Mouse (Mus musculus): Measurements from ENCODE around the gene Prox1. TPM values are rescaled to one million over a fixed set of nuclear protein-coding genes. Genes with fewer than 3 reads are reported as not detected.

Prox1 gene
- total RNA-seq, 2 experiments from 2014 or later: 7.9 to 8.3 TPM

DNA sequence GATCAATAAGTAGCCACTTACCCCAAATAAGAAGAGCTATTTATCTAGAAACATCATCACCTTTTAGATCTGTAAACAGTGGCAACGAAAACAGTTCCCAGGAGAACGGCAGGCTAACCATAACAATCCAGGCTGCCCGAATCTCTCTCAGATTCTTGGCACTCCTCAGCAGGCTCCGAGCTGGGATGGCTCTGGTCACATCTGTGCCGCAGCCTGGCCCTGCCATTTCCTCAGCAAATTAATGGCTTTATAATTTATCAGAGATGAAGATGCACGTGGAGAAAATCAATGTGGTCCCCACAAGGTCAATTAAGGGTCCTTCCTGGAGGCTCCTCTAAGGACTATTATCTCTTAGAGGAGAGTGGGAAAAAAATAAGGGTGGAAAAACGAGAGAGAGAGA lies 16.2 kb downstream of the Prox1 start:
- no peak for DNase-seq (ENCODE audit: extremely low spot score in 1 of 2, low spot score in 2 of 2)
- intact Hi-C loops (cut with DNase I): no loop called here

DNA sequence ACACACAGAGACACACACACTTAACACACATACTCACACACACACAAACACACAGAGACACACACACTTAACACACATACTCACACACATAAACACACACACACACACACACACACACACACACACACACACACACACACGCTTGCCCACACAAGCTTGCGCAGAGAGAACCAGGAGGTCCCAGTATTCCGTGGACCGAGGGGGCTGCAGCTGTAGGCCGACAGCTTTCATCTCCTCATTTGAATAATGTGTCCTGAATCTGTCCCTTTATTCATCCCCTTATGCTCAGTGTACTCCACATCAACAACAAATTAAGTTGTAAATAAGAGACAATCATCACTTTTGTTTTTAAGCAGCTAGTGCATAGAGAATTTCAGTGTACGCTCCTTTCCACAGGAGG lies 17.9 kb downstream of the Prox1 start:
- intact Hi-C loops (cut with DNase I): no loop called here
- DNase-seq (ENCODE audit: extremely low spot score in 1 of 2, low spot score in 2 of 2): no peak

DNA sequence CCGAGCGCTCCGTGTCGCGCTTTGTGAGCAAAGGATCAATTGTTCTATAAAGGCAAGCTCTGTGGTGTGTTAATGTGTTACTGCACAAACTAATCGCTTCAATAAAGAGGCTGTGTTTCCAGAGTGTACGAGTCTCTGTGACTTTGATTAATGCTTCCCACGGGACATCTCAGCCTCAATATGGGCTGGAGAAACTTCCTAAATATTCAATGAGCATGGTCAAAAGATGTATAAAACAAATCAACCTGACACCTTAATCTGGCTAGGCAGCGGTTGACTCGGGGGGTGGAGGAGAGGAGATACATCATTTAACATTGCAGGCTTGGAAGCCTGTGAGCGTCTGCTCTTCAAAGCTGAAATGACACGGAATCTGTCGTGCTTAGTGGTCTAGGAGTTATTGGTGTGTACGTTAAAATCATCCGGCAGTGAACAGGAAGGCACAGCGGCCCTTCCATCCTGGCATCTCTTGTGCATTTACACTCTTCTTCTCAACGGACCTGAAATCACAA lies 21.2 kb downstream of the Prox1 start:
- DNase-seq (ENCODE audit: extremely low spot score in 1 of 2, low spot score in 2 of 2): no peak
- intact Hi-C loops (cut with DNase I): no loop called here

DNA sequence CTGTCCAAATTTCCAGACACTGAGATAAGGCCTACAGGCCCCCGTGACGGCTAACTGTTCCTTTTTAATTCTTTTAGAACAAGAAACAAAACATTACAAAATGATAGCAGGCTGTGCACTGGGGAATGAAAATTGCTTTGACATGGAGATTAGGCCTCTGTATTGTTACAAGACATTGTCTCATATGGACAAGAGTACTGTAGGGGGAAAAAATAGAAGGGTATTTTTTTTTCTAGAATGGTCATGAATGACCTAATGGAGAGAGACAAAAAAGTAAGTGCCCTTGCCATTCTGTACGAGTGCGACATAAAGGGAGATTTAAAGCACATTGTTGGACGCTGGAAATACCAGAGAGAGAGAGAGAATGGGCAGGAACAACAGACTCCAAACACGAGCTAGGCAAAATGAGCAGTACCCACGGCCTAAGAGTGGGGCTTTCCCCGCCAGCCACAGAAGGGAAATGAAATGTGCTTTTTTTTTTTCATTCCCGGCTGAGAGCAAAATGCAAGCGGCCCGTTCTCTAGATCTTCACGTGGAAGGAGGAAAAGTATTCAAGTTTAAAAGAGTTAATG lies 21.8 kb downstream of the Prox1 start:
- intact Hi-C loops (cut with DNase I): no loop called here

DNA sequence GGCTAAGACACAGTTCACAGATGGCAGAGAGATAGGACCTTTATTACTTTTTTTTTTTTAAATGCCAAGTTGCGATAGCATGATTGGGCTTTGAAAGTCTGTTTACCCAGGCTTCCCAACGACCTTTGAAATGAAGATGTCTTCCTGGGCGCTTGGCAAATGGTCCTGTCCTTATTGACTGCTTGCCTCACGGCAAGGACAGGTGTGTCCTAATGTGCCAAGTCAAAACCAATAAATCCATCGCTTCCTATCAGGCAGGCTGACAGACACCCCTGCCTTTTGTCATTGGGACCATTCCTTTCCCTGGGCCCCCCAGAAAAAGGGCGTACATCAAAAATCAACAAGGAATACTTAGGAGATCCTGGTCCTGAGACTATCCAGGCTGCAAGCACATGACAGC lies 22.7 kb downstream of the Prox1 start:
- DNase-seq (ENCODE audit: extremely low spot score in 1 of 2, low spot score in 2 of 2): no peak
- intact Hi-C loops (cut with DNase I): no loop called here

More for the DNA sequence above, 21.8 kb downstream of the Prox1 start:
- DNase-seq (ENCODE audit: extremely low spot score in 1 of 2, low spot score in 2 of 2): no peak

DNA sequence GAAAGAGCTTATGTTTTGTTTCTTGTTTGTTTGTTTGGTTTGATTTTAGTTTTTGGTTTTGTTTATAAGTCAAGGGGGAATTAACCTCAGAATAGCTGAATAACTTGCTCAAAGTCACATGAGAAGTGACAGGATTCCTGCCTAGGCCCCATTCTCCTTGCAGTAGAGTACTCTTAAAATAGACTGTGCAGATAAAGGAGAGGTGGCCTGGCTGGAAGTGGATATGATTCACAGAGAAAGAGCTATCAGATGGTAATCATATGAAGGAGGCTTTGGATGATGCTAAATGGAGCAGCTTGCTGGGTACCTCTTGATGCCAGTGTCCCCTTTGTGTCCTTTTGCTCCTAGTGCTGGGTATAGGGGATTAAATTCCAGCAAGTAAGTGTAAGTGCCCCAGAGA lies 26.1 kb downstream of the Prox1 start:
- DNase-seq (ENCODE audit: extremely low spot score in 1 of 2, low spot score in 2 of 2): no peak
- intact Hi-C loops (cut with DNase I): no loop called here

DNA sequence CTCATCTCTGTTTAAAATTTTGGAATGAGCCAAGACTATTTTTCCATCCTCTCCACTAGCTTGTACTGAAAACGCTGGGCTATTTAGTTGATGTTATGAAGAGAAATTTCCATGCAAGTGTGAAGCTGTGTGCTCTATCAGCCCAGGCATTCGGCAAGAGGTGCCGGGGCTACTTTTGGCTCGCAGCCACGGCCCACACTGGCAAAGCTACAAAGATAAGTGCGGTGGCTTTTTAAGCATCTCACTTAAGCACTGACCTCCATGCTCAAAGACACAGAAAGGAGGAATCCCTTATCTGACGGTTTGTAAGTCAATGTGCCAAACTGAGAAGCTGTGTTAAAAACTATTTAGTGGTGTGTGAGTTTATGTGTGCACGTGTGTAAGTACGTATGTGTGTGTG lies 26.9 kb downstream of the Prox1 start:
- DNase-seq (ENCODE audit: extremely low spot score in 1 of 2, low spot score in 2 of 2): no peak
- intact Hi-C loops (cut with DNase I): no loop called here

DNA sequence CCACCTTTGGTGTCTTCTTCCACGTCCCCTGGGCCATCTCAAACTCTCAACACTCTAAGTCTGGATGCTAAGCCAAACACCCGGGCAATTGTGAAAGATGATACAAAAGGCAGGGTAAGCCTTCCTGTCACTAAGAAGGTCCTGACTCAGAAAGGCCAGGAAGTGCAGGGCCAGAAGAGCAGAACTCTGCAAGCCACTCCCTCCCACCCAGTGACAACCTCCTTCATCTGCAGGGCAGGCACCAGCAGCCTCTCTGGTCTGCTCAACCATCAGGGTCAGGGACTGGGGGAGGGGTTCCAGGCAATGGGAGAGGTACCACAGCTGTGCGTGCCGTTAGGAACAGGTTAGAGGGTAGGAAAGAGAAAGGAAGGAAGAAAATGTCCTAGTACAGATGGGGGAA lies 27.9 kb downstream of the Prox1 start:
- no peak for DNase-seq (ENCODE audit: extremely low spot score in 1 of 2, low spot score in 2 of 2)
- intact Hi-C loops (cut with DNase I): no loop called here

DNA sequence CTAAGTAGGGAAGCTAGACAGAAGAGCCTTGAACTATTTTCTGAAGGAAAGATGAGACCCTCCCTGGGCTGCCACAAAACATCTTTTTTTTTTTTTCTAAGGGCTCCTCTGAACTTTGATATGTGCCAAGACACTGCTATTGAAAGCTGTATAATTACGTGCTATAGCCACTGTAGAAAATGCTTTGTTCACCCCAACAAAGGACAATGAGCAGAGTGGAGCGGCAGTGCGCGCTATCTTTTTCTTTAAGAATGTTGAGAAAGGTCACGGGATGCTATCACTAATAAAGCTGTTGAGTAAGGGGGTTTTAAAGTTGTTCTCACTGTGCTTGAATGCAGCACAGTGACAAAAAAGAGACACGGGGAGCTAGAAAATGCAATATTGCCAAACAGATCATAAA lies 30.0 kb downstream of the Prox1 start:
- intact Hi-C loops (cut with DNase I): no loop called here
- DNase-seq (ENCODE audit: extremely low spot score in 1 of 2, low spot score in 2 of 2): no peak

DNA sequence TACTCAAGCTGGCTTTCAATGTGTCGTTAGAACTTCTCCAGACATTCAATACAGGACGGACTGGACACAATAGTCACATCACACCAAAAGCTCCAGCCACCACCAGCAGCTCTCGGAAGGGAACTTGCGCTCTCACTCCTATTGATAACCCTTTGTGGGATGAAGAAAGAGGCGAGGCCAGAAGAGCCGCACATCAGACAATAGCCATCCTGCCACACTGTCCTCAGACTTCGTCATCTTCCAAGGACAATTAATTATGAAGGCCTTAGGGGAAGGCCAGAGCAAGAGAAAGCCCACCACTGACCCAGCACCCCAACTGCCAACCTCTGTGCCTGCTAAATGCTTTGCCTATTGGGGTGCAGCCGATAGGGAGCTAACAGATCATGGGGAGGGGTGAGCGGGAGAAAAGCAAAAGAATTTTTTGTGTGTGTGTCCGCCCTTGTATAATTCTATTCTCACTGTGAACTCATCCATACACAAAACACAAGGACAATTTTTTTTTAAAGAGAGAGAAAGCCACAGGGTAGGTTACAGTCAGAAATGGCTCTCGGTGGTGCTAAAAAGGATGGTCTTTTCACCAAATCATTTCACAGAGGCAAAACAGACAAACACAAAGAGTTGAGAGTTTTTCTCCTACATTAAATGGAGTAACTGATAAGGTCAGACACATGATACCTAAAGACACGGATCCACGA lies 30.7 kb downstream of the Prox1 start:
- intact Hi-C loops (cut with DNase I): no loop called here
- DNase-seq (ENCODE audit: extremely low spot score in 1 of 2, low spot score in 2 of 2): no peak

DNA sequence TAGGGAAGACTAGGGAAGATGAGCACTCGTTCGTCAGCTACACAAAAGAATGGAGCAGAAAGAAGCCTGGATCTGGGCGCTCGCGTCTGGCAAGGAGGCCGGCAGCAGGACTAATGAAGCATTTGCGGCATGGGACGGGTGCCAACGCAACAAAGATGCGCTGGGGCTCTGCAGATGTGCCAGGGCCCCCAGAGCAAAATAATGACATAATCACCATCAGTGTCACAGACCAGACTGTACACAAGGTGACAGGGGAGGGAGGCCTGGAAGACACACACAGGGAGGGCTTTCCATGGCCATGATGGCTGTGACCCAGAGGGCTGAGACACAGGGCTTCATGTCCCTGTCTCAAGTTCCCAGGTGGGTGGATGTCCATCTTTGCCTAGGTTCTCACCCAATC lies 32.6 kb downstream of the Prox1 start:
- DNase-seq (ENCODE audit: extremely low spot score in 1 of 2, low spot score in 2 of 2): peak in 1 of 2 experiments; percentile 8
- intact Hi-C loops (cut with DNase I): no loop called here

DNA sequence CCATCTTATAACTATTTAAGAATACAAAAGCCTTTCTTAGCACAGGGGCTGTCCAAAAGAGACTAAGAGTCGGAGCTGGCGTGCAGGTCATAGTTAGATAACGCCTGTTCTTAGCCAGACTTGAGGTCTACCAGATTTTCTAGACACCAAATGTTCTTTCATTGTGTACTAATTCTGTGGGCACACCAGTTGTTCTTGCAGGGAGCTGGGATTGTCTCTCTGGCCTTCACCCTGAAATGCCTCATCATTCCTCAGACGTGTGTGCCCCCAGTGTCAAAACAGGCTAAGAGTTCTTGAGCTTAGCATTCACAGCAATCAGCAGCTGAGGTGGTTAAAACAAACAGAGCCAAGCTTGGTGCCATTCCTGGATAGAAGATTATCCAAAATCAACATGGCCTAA lies 37.6 kb downstream of the Prox1 start:
- intact Hi-C loops (cut with DNase I): no loop called here
- no peak for DNase-seq (ENCODE audit: extremely low spot score in 1 of 2, low spot score in 2 of 2)

DNA sequence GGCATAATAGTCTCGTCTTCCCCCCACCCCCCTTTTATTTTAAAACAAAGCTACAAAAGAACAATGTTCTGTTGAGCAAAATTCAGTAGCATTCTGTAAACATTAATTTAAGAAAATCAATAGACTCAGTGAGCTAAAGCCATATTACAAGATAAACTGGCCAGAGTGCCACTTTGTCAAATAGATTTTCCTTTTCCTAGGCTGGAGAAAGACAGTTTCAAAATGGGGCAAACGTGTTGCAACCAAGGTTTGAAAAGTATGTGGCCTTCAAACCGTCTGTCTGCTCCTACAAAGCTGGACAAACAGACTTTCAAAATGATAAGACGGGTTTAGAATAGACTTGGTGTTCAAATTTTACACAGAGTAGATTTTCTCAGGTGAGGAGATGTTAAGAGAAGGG lies 39.6 kb downstream of the Prox1 start:
- no peak for DNase-seq (ENCODE audit: extremely low spot score in 1 of 2, low spot score in 2 of 2)
- intact Hi-C loops (cut with DNase I): no loop called here

DNA sequence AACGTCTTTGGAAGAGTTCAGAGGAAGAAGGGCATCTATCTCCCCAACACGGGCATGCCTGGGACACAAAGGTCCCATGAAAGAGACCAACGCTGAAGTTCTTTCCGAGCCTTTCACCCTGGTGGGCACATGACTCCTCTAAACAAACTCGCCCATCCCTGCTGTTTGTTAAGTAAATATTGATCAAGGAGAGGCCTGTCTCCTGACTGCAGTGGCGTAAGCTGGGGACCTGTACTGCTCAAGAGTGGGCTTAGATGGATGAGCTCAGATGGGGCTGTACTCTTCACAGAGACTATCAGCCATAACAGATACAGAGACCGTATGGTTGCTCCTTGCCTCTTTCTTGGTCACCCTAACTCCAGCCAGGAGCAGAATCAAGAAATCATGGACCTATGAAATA lies 41.0 kb downstream of the Prox1 start:
- DNase-seq (ENCODE audit: extremely low spot score in 1 of 2, low spot score in 2 of 2): no peak
- intact Hi-C loops (cut with DNase I): no loop called here

DNA sequence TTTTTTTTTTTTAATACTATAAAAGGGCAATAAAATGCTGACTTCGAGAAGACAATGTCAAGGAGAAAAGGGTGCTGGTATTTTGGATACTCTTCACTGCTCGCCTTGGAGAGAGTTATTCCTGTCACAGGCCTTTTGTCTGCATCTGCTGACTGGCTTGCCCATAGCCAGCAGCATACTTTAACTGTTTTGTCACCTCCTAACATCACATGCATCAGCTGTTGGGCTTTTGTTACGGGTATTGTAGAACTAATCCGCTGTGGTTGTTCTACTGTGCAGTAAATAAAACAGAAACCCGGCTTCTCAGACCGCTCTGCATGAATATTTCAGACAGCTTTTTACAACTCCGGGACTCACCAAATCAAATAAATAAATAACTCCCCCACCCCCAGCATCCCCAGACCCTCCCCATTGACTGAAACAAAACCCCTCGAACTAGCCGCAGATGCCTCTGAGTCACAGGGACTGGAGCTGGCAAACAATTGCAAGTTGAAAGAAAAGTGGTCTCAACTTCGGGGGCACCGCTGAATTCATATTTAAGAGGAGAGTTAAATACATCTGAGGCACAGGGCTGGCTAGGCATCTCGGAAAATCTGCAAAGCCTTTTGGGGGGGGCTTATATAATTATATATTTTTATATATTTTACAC lies 41.7 kb downstream of the Prox1 start:
- DNase-seq (ENCODE audit: extremely low spot score in 1 of 2, low spot score in 2 of 2): no peak
- intact Hi-C loops (cut with DNase I): no loop called here

DNA sequence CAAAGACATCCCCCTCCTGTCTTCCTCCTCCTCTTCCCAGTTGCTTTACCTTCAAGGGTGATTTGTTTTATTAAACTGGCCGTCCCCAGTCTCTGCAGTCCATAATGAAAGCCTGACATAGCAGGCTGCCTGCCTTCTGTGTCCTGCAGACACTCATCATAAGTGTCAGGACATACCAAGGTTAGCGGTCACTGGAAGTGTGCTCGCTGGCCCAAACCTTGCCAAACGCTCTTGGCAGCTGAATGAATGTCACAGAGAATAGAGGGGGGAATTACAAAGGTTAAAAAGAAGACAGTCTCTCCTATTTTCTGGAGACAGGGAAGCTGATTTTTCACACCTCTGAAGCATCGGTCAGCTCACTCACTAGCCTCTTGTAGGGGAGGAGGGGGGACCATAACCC lies 42.6 kb downstream of the Prox1 start:
- intact Hi-C loops (cut with DNase I): no loop called here
- no peak for DNase-seq (ENCODE audit: extremely low spot score in 1 of 2, low spot score in 2 of 2)

DNA sequence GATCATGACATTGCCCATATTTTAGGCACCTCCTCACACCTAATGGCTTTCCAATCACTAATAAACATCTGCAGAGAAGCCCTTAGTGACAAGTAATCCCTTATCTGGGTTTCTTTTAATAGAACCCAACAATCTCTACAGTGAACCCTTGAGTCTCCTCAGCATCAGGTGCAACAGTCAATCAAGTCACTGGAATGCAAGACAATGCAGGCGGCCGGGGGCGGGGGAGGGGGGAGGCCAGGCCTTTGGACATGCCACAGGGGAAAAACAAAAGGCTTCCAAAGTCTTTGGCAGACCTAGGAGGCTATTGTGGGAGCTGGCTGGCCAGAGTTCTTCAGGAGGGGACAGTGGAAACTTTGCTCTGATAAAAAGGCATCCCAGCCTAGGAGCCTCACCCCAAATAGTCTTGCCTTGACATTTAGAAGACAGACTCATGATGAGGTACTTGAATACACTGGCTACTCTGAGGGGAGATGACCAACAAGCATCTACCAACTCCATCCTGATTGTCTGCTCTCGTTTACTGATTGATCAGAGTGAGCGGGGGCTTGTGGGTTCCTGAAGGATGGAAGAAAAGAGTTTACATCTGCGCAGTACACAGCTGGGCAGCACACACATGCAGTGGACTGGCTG lies 43.2 kb downstream of the Prox1 start:
- no peak for DNase-seq (ENCODE audit: extremely low spot score in 1 of 2, low spot score in 2 of 2)
- intact Hi-C loops (cut with DNase I): no loop called here

DNA sequence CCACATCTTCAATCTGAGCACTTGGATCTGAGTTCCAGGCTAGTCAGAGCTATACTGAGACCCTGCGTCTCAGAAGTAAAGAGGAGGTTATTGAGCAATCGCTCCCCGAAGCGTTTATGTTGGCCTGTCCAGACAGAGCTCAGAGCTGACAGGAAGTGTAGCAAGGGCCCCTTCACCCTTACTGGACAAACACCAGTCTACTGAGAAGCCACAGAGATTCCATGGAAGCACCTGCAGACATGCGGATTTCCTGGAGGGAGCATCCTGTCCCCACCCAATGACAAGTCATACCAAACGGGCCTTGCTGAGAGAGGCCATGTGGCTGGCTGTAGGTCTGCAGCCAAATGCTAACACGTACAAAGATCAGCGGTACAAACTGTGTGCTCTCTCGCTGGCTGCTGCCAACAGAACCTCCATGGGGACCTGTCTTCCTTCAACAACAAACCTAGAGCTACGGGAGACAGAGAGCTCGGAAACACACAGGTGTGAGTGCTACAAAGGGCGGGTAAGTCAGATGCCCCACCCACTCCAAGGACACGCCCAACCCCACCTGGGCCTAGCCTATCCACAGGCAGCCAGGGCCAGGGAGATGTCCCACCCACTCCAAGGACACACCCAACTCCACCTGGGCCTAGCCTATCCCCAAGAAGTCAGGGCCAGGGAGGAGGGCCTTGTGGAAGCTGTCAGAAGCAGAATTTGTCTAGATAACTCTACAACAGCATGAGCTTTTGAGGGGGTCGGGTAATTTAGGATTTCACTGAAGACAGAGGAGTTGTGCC lies 45.4 kb downstream of the Prox1 start:
- intact Hi-C loops (cut with DNase I): no loop called here
- DNase-seq (ENCODE audit: extremely low spot score in 1 of 2, low spot score in 2 of 2): no peak

DNA sequence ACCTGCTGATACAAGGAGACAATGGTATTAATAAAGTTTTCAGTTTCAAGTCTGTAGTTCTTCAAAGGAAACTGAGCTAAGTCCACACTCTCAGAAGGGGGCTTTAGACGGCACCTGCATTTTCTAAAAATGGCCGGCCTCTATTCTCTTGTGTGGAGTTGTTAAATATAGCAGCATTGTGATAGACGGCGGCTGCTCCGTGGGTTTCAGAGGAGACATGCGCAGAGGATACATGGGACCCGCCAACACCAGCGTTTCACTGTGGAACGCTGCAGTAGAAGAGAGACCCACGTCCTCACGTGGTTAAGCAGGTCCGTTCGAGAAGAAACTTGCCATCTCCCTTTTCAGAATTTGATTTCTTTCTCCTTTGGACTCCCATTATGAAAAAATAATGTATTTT lies 47.1 kb downstream of the Prox1 start:
- intact Hi-C loops (cut with DNase I): no loop called here
- no peak for DNase-seq (ENCODE audit: extremely low spot score in 1 of 2, low spot score in 2 of 2)
